Mouse (Mus musculus) cortical plate, adult 2 months (tissue): ENCODE measurements around the gene Slc10a1. TPM values are rescaled to one million over a fixed set of nuclear protein-coding genes. Genes with fewer than 3 reads are reported as not detected.
A peak's percentile ranks its signal among the peaks of the same experiment; 100 is the strongest.

ENCODE experiments used
- H3K27ac ChIP-seq: fragments of 200-500 bp; 2 replicates; pipeline ENCODE4 v1.5.1; 2012; ENCODE audit warnings: low read length, control low read depth, inconsistent platforms; ENCODE audit not compliant: insufficient read depth
- H3K4me1 ChIP-seq: fragments of 200-500 bp; 2 replicates; pipeline ENCODE4 v1.6.1; 2011; ENCODE audit warnings: low read length; ENCODE audit not compliant: control insufficient read depth, insufficient read depth
- H3K4me3 ChIP-seq: fragments of 200-500 bp; 2 replicates; pipeline ENCODE4 v1.5.1; 2011; ENCODE audit warnings: mild to moderate bottlenecking, low read length, control low read depth; ENCODE audit not compliant: insufficient read depth
- CTCF ChIP-seq: fragments of 200-500 bp; IDR thresholded peaks from 2 replicates; pipeline ENCODE4 v1.5.1; 2011; ENCODE audit warnings: mild to moderate bottlenecking, control low read depth, low read length; ENCODE audit not compliant: insufficient read depth; ENCODE audit errors: extremely low read depth
- POLR2A ChIP-seq: fragments of 200-500 bp; IDR thresholded peaks from 2 replicates; pipeline ENCODE4 v1.6.1; 2011; ENCODE audit warnings: mild to moderate bottlenecking, low read length, control low read depth; ENCODE audit not compliant: insufficient read depth; ENCODE audit errors: extremely low read depth
- polyA plus RNA-seq: library from polyadenylated mRNA; depleted of rRNA; stranded (reverse); fragments of >200 nt; gene quantifications from 2 replicates; pipeline ENCODE4 v1.2.3, GENCODE M21; 2012; rRNA removed

Slc10a1 gene
- polyA plus RNA-seq, 1 experiment, result not detected

- TF ChIP-seq POLR2A, result no peak
- 0 out of 2 replicates have a peak, but pooled peaks have one; percentile 0 for TF ChIP-seq CTCF
- no peak overlapping the region for H3K4me3 ChIP-seq
- H3K4me1 ChIP-seq, result no peaks in the 10 kb centered on the region
- no peak overlapping the region for H3K27ac ChIP-seq
Observed at GRCm38 (mm10) chr12:80917764-80918163, 50.7 kb downstream of the Slc10a1 start.

- no peak overlapping the region for H3K4me3 ChIP-seq
- TF ChIP-seq POLR2A, result no peak
- TF ChIP-seq CTCF, result no peak
- H3K4me1 ChIP-seq, result no peaks in the 10 kb centered on the region
- no peak overlapping the region for H3K27ac ChIP-seq
Observed at GRCm38 (mm10) chr12:80909631-80910030, 58.9 kb downstream of the Slc10a1 start.

Other genes with a start within 250 kb of the Slc10a1 start
- gene Ccdc177, start 208.0 kb downstream of the Slc10a1 start, polyA plus RNA-seq, result 5.6 and 7.5 TPM in 2 replicates
- 24.8 and 26.4 TPM in 2 replicates for gene Susd6, start 178.2 kb downstream of the Slc10a1 start, polyA plus RNA-seq
- 627 and 699 TPM in 2 replicates for gene Srsf5, start 23.2 kb downstream of the Slc10a1 start, polyA plus RNA-seq
- 8.0 and 8.5 TPM in 2 replicates for gene Smoc1, start 58.1 kb upstream of the Slc10a1 start, polyA plus RNA-seq